Mouse (Mus musculus) spleen, adult 2 months (tissue): ENCODE measurements around the gene Efna4. TPM values are rescaled to one million over a fixed set of nuclear protein-coding genes. Genes with fewer than 3 reads are reported as not detected.

Experiments
- DNase-seq, 2 experiments: peaks; one replicate each; pipeline versions ENCODE4 v3.0.0 to v3.0.0-alpha.2; 2012 to 2021; ENCODE audit warnings: low spot score in 2 of 2, low read depth in 1 of 2
- H3K27ac ChIP-seq: fragments of 200-500 bp; 2 replicates; pipeline ENCODE4 v1.5.1; 2012; ENCODE audit warnings: low read length, inconsistent platforms; ENCODE audit not compliant: insufficient read depth
- H3K27me3 ChIP-seq: fragments of 200-500 bp; 2 replicates; pipeline ENCODE4 v1.6.1; 2012; ENCODE audit warnings: mild to moderate bottlenecking, moderate library complexity, low read length, inconsistent platforms; ENCODE audit not compliant: control insufficient read depth, insufficient read depth
- H3K36me3 ChIP-seq: fragments of 200-500 bp; 2 replicates; pipeline ENCODE4 v1.6.1; 2012; ENCODE audit warnings: mild to moderate bottlenecking, low read length, inconsistent platforms; ENCODE audit not compliant: control insufficient read depth, insufficient read depth
- H3K4me1 ChIP-seq: fragments of 200-500 bp; 2 replicates; pipeline ENCODE4 v1.6.1; 2011; ENCODE audit warnings: inconsistent platforms; ENCODE audit not compliant: control insufficient read depth, insufficient read depth, insufficient read length
- H3K4me3 ChIP-seq: fragments of 200-500 bp; 2 replicates; pipeline ENCODE4 v1.5.1; 2011; ENCODE audit warnings: mild to moderate bottlenecking, inconsistent platforms; ENCODE audit not compliant: insufficient read depth, insufficient read length; ENCODE audit errors: extremely low read depth
- CTCF ChIP-seq: fragments of 200-500 bp; IDR thresholded peaks from 2 replicates; pipeline ENCODE4 v1.5.1; 2011; ENCODE audit warnings: mild to moderate bottlenecking, inconsistent platforms; ENCODE audit not compliant: insufficient read depth, insufficient read length, insufficient replicate concordance; ENCODE audit errors: extremely low read depth
- POLR2A ChIP-seq: fragments of 200-500 bp; IDR thresholded peaks from 2 replicates; pipeline ENCODE4 v1.6.1; 2011; ENCODE audit warnings: low read depth, low read length, inconsistent platforms
- WGBS: fragments of 180-500 bp; shearing (Covaris S2); methylation state at CpG from one replicate; pipeline ENCODE4 v1.1.7; 2018; 5-methylcytosine and 5-hydroxymethylcytosine counted together
- polyA plus RNA-seq: library from polyadenylated mRNA; depleted of rRNA; stranded (reverse); fragments of >200 nt; gene quantifications from 2 replicates; pipeline ENCODE4 v1.2.3, GENCODE M21; 2012

Gene Efna4
- polyA plus RNA-seq, 1 experiment = 0.62 TPM

DNA sequence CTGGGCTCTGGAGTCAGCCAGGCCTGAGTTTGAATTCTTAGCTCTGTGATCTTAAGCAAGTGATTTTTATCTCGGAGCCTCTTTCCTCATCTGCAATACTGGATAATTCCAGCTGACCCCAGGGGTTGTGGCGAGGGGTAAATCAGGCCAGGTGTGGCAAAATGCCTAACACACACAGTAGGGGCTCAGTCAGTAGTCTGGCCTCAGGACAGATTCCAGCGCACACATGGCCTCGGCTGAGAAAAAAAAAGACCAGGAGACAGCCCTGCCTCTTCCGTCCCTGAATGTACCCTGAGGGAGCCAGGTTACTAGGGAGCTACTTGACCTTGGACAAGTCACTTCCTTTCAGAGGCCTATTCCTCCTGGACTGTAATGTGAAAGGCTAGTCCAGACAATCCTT, 45.1 kb upstream of the Efna4 start:
- no peak for DNase-seq
- 85% methylated on average over 5 of the region's 5 CpGs for WGBS
- Histone ChIP-seq H3K27ac (peak overlapping the region; percentile 40), H3K4me3 (no peak overlapping the region), H3K4me1 (peaks cover 39% of the 10 kb centered on the region), H3K27me3 (no peaks in the 10 kb centered on the region), H3K36me3 (peaks cover 17% of the 10 kb centered on the region)
- TF ChIP-seq POLR2A (no peak), CTCF (no peak)

DNA sequence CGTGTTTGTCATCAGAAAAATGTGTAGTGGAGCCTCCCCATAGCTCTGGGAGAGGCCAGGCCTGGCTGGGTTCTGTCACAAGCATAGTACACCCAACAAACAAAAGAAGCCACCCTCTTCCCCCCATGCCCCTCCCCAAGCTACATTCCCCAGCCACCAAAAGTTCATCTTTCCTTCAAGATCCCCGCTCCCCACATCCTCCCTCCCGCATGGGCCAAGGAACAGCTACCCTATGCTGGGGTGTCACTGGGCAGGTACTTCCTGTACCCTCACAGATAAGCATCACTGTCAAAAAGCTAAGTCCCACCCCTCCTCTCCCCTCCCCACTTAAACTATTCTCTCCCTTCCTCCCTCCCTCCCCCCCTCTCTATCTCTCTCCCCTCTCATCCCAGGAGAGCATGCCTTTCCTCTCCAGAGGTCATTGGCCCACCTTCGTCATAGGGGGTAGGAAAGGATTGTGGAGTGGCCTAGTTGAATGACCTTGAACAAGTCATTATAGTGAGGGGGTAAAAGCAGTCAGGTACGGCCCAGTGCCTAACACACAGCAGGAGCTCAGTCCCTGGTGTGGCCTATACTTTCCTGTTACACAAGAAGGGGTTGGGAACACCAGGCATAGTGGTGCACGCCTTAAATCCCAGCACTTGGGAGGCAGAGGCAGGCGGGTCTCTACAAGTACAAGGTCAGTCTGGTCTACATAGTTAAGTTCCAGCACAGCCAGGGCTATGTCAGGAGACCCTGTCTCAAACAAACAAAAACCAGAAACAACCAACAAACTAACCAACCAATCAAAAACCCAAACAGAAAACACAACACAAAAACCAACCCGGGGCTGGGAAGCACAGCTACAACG, 44.4 kb upstream of the Efna4 start:
- peak overlapping the region; percentile 40 for H3K27ac ChIP-seq
- H3K4me3 ChIP-seq = no peak overlapping the region
- H3K36me3 ChIP-seq = peaks cover 17% of the 10 kb centered on the region
- WGBS = 87% methylated on average over 9 of the region's 9 CpGs
- H3K27me3 ChIP-seq = no peaks in the 10 kb centered on the region
- no peak for TF ChIP-seq CTCF
- TF ChIP-seq POLR2A = no peak
- peaks cover 36% of the 10 kb centered on the region for H3K4me1 ChIP-seq
- DNase-seq = no peak

DNA sequence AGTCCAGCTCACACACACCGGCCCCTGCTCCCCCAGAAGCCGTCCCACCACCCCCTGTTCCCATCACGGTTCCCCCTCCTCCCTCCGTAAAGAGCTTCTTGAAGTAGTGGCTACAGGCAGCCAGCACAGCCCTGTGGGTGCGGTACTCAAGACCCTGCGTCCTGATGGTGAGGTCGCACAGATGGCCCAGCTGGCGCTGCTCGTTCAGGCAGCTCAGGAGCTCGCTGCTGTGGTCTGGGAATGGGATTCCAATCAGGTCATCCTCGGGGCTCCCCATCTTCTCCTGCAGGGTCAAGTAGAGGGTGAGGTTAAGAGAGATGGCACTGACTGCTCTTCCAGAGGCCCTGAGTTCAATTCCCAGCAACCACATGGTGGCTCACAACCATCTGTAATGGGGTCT, 43.4 kb upstream of the Efna4 start:
- no peak overlapping the region for H3K27ac ChIP-seq
- WGBS = 93% methylated on average over 11 of the region's 11 CpGs
- DNase-seq = no peak
- TF ChIP-seq POLR2A (no peak), CTCF (no peak)
- no peaks in the 10 kb centered on the region for H3K27me3 ChIP-seq
- no peak overlapping the region for H3K4me3 ChIP-seq
- peaks cover 36% of the 10 kb centered on the region for H3K4me1 ChIP-seq
- peaks cover 19% of the 10 kb centered on the region for H3K36me3 ChIP-seq

DNA sequence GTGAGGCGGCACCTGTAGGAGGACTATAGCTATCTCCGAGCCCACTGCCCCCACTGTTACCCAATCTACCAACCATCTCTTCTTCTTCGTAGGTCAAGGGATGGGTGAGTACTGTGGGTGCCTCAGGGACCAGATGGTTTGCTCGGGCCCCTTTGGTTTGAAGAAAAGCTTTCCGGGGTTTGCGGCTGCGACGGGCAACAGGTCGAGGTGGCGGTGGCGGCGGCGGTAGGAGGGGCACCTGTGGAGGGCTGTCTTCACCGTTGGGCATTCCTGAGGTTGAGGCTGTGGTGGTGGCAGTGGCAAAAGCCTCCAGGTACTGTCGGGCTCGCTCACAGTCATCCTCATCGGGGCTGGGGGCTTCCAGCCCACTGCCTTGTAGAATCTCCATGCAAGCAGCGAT, 42.9 kb upstream of the Efna4 start:
- peaks cover 19% of the 10 kb centered on the region for H3K36me3 ChIP-seq
- DNase-seq = no peak
- no peak for TF ChIP-seq CTCF
- H3K4me3 ChIP-seq = no peak overlapping the region
- no peak overlapping the region for H3K27ac ChIP-seq
- H3K27me3 ChIP-seq = no peaks in the 10 kb centered on the region
- H3K4me1 ChIP-seq = peaks cover 35% of the 10 kb centered on the region
- WGBS = 93% methylated on average over 18 of the region's 18 CpGs

DNA sequence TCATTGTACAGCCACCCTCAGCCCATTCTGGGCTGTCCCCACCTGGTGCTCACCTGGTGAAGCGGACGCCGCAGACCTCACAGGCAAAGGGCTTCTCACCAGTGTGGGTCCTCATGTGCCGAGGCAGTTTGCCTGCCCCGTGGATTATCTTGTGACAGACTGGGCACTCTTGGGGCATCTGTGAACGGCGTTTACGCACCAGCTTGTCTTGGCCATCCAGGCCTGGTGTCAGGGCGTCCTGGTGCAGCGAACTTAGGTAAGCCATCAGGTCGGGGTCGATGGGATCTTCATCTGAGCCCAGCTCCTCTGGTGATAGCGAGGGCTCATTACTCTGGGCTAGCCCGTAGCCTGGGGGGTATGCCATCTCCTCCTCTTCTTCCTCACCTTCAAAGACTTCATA, 42.5 kb upstream of the Efna4 start:
- Histone ChIP-seq H3K27me3 (no peaks in the 10 kb centered on the region), H3K27ac (peak overlapping the region; percentile 69; the same call in 1 of the 2 replicates), H3K4me3 (no peak overlapping the region), H3K4me1 (peaks cover 31% of the 10 kb centered on the region), H3K36me3 (peaks cover 19% of the 10 kb centered on the region)
- 92% methylated on average over 14 of the region's 14 CpGs for WGBS
- no peak for TF ChIP-seq POLR2A
- TF ChIP-seq CTCF = no peak
- DNase-seq = no peak

DNA sequence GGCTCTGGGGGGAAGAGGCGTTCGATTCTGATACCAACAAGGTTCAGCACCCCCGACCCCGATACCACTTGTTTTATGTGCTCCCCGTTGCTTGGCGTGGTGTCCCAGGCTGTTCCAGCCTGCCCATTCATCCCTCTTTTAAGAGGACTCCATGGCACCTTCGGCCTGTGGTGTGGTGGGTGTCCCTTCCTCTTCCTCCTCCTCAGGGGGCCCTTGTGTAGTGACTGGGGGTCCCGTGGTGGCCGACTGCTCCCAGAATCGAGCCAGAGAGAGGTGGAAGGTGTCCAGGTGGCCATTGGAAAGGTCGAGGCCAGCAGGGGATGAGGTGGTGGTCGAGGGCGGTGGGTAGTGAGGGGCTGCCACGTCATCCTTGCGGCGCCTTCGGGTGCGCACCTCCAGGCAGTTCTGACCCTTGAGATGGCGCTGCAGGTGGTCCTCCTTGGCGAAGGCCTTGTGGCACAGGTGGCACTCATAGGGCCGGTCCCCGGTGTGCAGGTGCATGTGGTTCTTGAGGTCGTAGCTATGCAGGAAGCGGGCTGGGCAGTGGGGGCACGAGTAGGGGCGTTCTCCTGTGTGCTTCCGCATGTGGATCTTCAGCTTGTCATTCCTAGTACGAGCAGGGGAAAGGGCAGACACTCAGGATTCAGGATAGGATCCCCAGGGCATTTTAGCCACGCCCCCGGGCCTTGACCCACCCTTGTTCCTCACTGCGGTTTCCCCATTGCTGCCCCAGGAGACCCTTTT, 41.7 kb upstream of the Efna4 start:
- Histone ChIP-seq H3K4me1 (peaks cover 23% of the 10 kb centered on the region), H3K27me3 (no peaks in the 10 kb centered on the region), H3K36me3 (peaks cover 19% of the 10 kb centered on the region), H3K4me3 (no peak overlapping the region), H3K27ac (peak overlapping the region; percentile 69)
- TF ChIP-seq CTCF (no peak), POLR2A (no peak)
- WGBS = 44% methylated on average over 31 of the region's 31 CpGs
- peak in 1 of 2 experiments; percentile 40 for DNase-seq

DNA sequence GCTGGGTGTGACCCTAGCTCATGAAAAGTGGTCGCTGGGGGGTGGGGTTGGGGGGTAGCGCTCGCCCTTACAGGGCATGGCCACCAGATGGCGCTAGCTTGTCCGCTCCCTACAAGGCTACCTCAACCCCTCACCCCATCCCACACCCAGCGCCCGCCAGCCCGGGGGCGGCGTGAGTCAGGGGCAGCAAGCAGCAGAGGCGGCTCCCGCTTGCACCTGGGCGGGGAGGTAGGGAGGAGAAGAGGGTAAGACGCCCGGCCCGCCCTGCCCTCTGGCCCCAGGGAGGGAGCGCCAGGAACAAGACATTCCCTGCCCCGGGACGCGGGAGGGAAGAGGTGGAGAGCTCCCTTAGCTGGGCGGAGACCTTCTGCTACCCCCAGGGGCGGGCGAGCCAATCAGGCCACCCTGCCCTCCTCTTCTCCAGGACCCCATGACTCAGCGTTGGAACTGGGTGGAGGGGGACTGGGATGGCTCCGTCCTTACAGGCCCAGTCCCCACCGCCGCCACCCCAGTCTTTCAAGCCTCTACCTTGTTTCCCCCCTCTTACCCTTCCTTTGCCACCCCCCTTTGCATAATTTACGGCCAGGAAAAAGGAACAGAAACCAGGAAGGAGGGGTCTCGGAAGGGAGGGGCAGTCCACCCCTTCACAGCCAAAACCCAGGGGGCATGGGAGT, 40.7 kb upstream of the Efna4 start:
- TF ChIP-seq CTCF = peak; percentile 86
- TF ChIP-seq POLR2A = no peak
- Histone ChIP-seq H3K27me3 (no peaks in the 10 kb centered on the region), H3K4me3 (peak overlapping the region; percentile 49; the same call in 1 of the 2 replicates), H3K36me3 (peaks cover 19% of the 10 kb centered on the region), H3K4me1 (peaks cover 19% of the 10 kb centered on the region), H3K27ac (peak overlapping the region; percentile 69)
- WGBS = 4% methylated on average over 29 of the region's 29 CpGs
- peak in 1 of 2 experiments; percentile 55 for DNase-seq
